Mouse (Mus musculus) spleen, adult 2 months (tissue): ENCODE data around the gene Dcdc2c.

Source experiments
- CTCF ChIP-seq: fragments of 200-500 bp; IDR thresholded peaks from 2 replicates; pipeline ENCODE4 v1.5.1; 2011; ENCODE audit warnings: mild to moderate bottlenecking, inconsistent platforms; ENCODE audit not compliant: insufficient read depth, insufficient read length, insufficient replicate concordance; ENCODE audit errors: extremely low read depth
- POLR2A ChIP-seq: fragments of 200-500 bp; IDR thresholded peaks from 2 replicates; pipeline ENCODE4 v1.6.1; 2011; ENCODE audit warnings: low read depth, low read length, inconsistent platforms

- TF ChIP-seq CTCF (no peak), POLR2A (no peak)
These were observed 115.7 kb downstream of the Dcdc2c start for GRCm38 (mm10) chr12:28436536-28436935.
